Mouse (Mus musculus) CH12.LX (cell line): Measurements from ENCODE around the gene Psme4. TPM values are rescaled to one million over a fixed set of nuclear protein-coding genes. Genes with fewer than 3 reads are reported as not detected.

Experiments
- DNase-seq: peaks from one replicate; pipeline ENCODE4 v3.0.0-alpha.2; 2013; ENCODE audit errors: extremely low read depth
- H3K27ac ChIP-seq: 2 replicates; pipeline ENCODE4 v1.5.1; 2012; ENCODE audit warnings: low read depth, mild to moderate bottlenecking, control low read depth, moderate library complexity; ENCODE audit not compliant: insufficient read depth
- H3K27me3 ChIP-seq: replicated peaks from 2 replicates; pipeline ENCODE3; 2012; ENCODE audit warnings: inconsistent platforms
- H3K36me3 ChIP-seq, 2 experiments: replicated peaks in 1 of 2; 2 replicates each; pipeline versions ENCODE3 to v1.6.1; 2012; ENCODE audit warnings: inconsistent platforms in 1 of 2, low read length in 1 of 2, mild to moderate bottlenecking in 1 of 2, mixed read lengths in 1 of 2, moderate library complexity in 1 of 2; ENCODE audit not compliant: control insufficient read depth in 1 of 2, insufficient read depth in 1 of 2
- H3K4me1 ChIP-seq, 2 experiments: 2 replicates each; pipeline ENCODE4 v1.6.1; 2012; ENCODE audit warnings: inconsistent platforms in 1 of 2, moderate library complexity in 1 of 2; ENCODE audit not compliant: insufficient read depth in 2 of 2, control insufficient read depth in 1 of 2
- H3K4me2 ChIP-seq: 2 replicates; pipeline ENCODE4 v1.6.1; 2012; ENCODE audit warnings: low read depth, mild to moderate bottlenecking, control low read depth; ENCODE audit not compliant: poor library complexity, insufficient read depth, severe bottlenecking
- H3K4me3 ChIP-seq, 3 experiments: fragments of 150-350 bp in 1 of 3; sonication (generic) in 1 of 3; replicated peaks in 1 of 3; 2 replicates each; pipeline versions ENCODE3 to v1.5.1; 2011 to 2012; ENCODE audit warnings: low read depth in 2 of 3, low read length in 2 of 3, mild to moderate bottlenecking in 2 of 3, moderate library complexity in 2 of 3, control low read depth in 1 of 3, improper control_type of control experiment in 1 of 3, inconsistent platforms in 1 of 3, mixed read lengths in 1 of 3; ENCODE audit not compliant: poor library complexity in 1 of 3
- H3K79me2 ChIP-seq: replicated peaks from 2 replicates; pipeline ENCODE4 v1.6.1; 2012; ENCODE audit warnings: mild to moderate bottlenecking, moderate library complexity; ENCODE audit not compliant: control insufficient read depth, poor library complexity, insufficient read depth, severe bottlenecking; ENCODE audit errors: extremely low read depth
- H3K9ac ChIP-seq: 2 replicates; pipeline ENCODE4 v1.6.1; 2012; ENCODE audit warnings: low read depth, mild to moderate bottlenecking, control low read depth, moderate library complexity; ENCODE audit not compliant: insufficient read depth
- H3K9me3 ChIP-seq: replicated peaks from 2 replicates; pipeline ENCODE3; 2012; ENCODE audit warnings: low read length, inconsistent platforms, mixed read lengths
- CHD2 ChIP-seq: IDR thresholded peaks from 2 replicates; pipeline ENCODE4 v1.6.1; 2011; ENCODE audit warnings: low read length, improper control_type of control experiment
- ELF1 ChIP-seq: IDR thresholded peaks from 2 replicates; pipeline ENCODE4 v1.6.1; 2014; ENCODE audit warnings: low read depth, mild to moderate bottlenecking, inconsistent platforms, low read length, improper control_type of control experiment
- EP300 ChIP-seq: IDR thresholded peaks from 2 replicates; pipeline ENCODE4 v1.6.1; 2011; ENCODE audit warnings: low read length, improper control_type of control experiment
- HCFC1 ChIP-seq: IDR thresholded peaks from 2 replicates; pipeline ENCODE4 v1.6.1; 2012; ENCODE audit warnings: low read depth, mild to moderate bottlenecking, inconsistent platforms, low read length, improper control_type of control experiment
- IRF4 ChIP-seq: IDR thresholded peaks from 2 replicates; pipeline ENCODE4 v1.6.1; 2014; ENCODE audit warnings: low read depth, mild to moderate bottlenecking, inconsistent platforms, low read length, improper control_type of control experiment
- MAFK ChIP-seq: IDR thresholded peaks from 2 replicates; pipeline ENCODE4 v1.6.1; 2011; ENCODE audit warnings: low read length, improper control_type of control experiment; ENCODE audit not compliant: insufficient replicate concordance
- MAX ChIP-seq: IDR thresholded peaks from 2 replicates; pipeline ENCODE4 v1.6.1; 2011; ENCODE audit warnings: low read length, improper control_type of control experiment
- MAZ ChIP-seq: IDR thresholded peaks from 2 replicates; pipeline ENCODE4 v1.6.1; 2012; ENCODE audit warnings: low read depth, mild to moderate bottlenecking, inconsistent platforms, low read length, improper control_type of control experiment, moderate library complexity
- MEF2A ChIP-seq: IDR thresholded peaks from 2 replicates; pipeline ENCODE4 v1.6.1; 2014; ENCODE audit warnings: low read depth, mild to moderate bottlenecking, inconsistent platforms, low read length, improper control_type of control experiment, borderline replicate concordance
- MXI1 ChIP-seq: IDR thresholded peaks from 2 replicates; pipeline ENCODE4 v1.6.1; 2011; ENCODE audit warnings: mild to moderate bottlenecking, low read depth, low read length, improper control_type of control experiment
- MYC ChIP-seq: IDR thresholded peaks from 2 replicates; pipeline ENCODE4 v1.6.1; 2011; ENCODE audit warnings: low read depth, mild to moderate bottlenecking, improper control_type of control experiment, low read length
- NELFE ChIP-seq: IDR thresholded peaks from 2 replicates; pipeline ENCODE4 v1.6.1; 2011; ENCODE audit warnings: low read depth, low read length, improper control_type of control experiment
- NRF1 ChIP-seq: IDR thresholded peaks from 2 replicates; pipeline ENCODE4 v1.6.1; 2014; ENCODE audit warnings: low read depth, mild to moderate bottlenecking, inconsistent platforms, low read length, improper control_type of control experiment, moderate library complexity
- PAX5 ChIP-seq: IDR thresholded peaks from 2 replicates; pipeline ENCODE4 v1.6.1; 2012; ENCODE audit warnings: low read length, inconsistent platforms, mixed read lengths
- POLR2A ChIP-seq: IDR thresholded peaks from 2 replicates; pipeline ENCODE4 v1.6.1; 2011; ENCODE audit warnings: low read depth, mild to moderate bottlenecking, improper control_type of control experiment, low read length
- POLR2AphosphoS2 ChIP-seq: IDR thresholded peaks from 2 replicates; pipeline ENCODE4 v1.6.1; 2011; ENCODE audit warnings: low read depth, low read length, improper control_type of control experiment
- RAD21 ChIP-seq: IDR thresholded peaks from 2 replicates; pipeline ENCODE4 v1.6.1; 2011; ENCODE audit warnings: low read depth, mild to moderate bottlenecking, low read length, improper control_type of control experiment, moderate library complexity
- SIN3A ChIP-seq: IDR thresholded peaks from 2 replicates; pipeline ENCODE4 v1.6.1; 2012; ENCODE audit warnings: low read length, improper control_type of control experiment, inconsistent platforms
- SMC3 ChIP-seq: IDR thresholded peaks from 2 replicates; pipeline ENCODE4 v1.6.1; 2011; ENCODE audit warnings: low read depth, low read length, improper control_type of control experiment
- TBP ChIP-seq: conservative IDR thresholded peaks from 2 replicates; pipeline ENCODE4 v1.6.1; 2011; ENCODE audit warnings: low read depth, low read length, improper control_type of control experiment
- UBTF ChIP-seq: IDR thresholded peaks from 2 replicates; pipeline ENCODE4 v1.6.1; 2012; ENCODE audit warnings: low read depth, mild to moderate bottlenecking, inconsistent platforms, low read length, improper control_type of control experiment, moderate library complexity
- USF1 ChIP-seq: IDR thresholded peaks from 2 replicates; pipeline ENCODE4 v1.6.1; 2014; ENCODE audit warnings: low read depth, mild to moderate bottlenecking, inconsistent platforms, low read length, improper control_type of control experiment
- USF2 ChIP-seq: conservative IDR thresholded peaks from 2 replicates; pipeline ENCODE4 v1.6.1; 2011; ENCODE audit warnings: low read depth, low read length, improper control_type of control experiment
- ZC3H11A ChIP-seq: IDR thresholded peaks from 2 replicates; pipeline ENCODE4 v1.6.1; 2012; ENCODE audit warnings: low read depth, mild to moderate bottlenecking, inconsistent platforms, low read length, improper control_type of control experiment
- ZKSCAN1 ChIP-seq: IDR thresholded peaks from 2 replicates; pipeline ENCODE4 v1.6.1; 2012; ENCODE audit warnings: low read depth, inconsistent platforms, low read length, improper control_type of control experiment, borderline replicate concordance
- ZNF384 ChIP-seq: IDR thresholded peaks from 2 replicates; pipeline ENCODE4 v1.6.1; 2012; ENCODE audit warnings: low read depth, low read length, improper control_type of control experiment, inconsistent platforms
- dilution Hi-C: fragments of 300-500 bp; cut with MboI; formaldehyde crosslinking; loops from 2 replicates; pipeline ENCODE4 v1.14.3; 2020; ENCODE audit warnings: low sequenced_read_pairs; ENCODE audit not compliant: extremely low pct_unique_long_range_greater_than_20kb, extremely low pct_ligation_motif_present
- in situ Hi-C: fragments of 300-500 bp; cut with MboI; formaldehyde crosslinking; loops from 3 replicates; pipeline ENCODE4 v1.14.3; 2019; ENCODE audit warnings: low sequenced_read_pairs, low pct_ligation_motif_present, low pct_unique_long_range_greater_than_20kb, mixed read lengths
- polyA plus RNA-seq: library from polyadenylated mRNA; unstranded; fragments of >175 nt; gene quantifications from 2 replicates; pipeline ENCODE4 v1.2.1, GENCODE M21; 2012; ENCODE audit warnings: low read depth; ENCODE audit not compliant: insufficient read length
- total RNA-seq, 2 experiments: library from RNA; depleted of rRNA; stranded (reverse); fragments of 300-350 nt in 1 of 2; fragments of >200 nt in 1 of 2; gene quantifications; 2 replicates each; pipeline ENCODE4 v1.2.3; 2012 to 2014

Psme4 gene
- total and polyA plus RNA-seq, 3 experiments = 30.7 to 43.8 (median 43.1) TPM

GRCm38 (mm10) chr11:30754855-30755530, 16.5 kb upstream of the Psme4 start:
- no peaks in the 10 kb centered on the region for H3K36me3 ChIP-seq
- no peak for TF ChIP-seq UBTF
- TF ChIP-seq TBP = no peak
- no peak for TF ChIP-seq SMC3
- TF ChIP-seq POLR2A = no peak
- dilution Hi-C loops = no loop called here
- in situ Hi-C loops = no loop called here
- H3K4me2 ChIP-seq = no peak overlapping the region
- H3K79me2 ChIP-seq = no peaks in the 10 kb centered on the region
- no peaks in the 10 kb centered on the region for H3K27me3 ChIP-seq
- H3K27ac ChIP-seq = no peak overlapping the region
- no peak overlapping the region for H3K9ac ChIP-seq
- no peak overlapping the region for H3K4me3 ChIP-seq
- DNase-seq = no peak
- H3K9me3 ChIP-seq = no peaks in the 10 kb centered on the region
- H3K4me1 ChIP-seq = peaks cover 0 to 6% of the 10 kb centered on the region in 2 experiments; a peak in 2 of 4 replicates

- no peak overlapping the region for H3K4me3 ChIP-seq
- H3K36me3 ChIP-seq = no peaks in the 10 kb centered on the region
- no peak for DNase-seq
- no peak overlapping the region for H3K4me2 ChIP-seq
- H3K27ac ChIP-seq = no peak overlapping the region
- dilution Hi-C loops = no loop called here
- H3K27me3 ChIP-seq = no peaks in the 10 kb centered on the region
- H3K9ac ChIP-seq = no peak overlapping the region
- no peaks in the 10 kb centered on the region for H3K4me1 ChIP-seq
- H3K9me3 ChIP-seq = no peaks in the 10 kb centered on the region
- TF ChIP-seq MYC = no peak
- no peak for TF ChIP-seq ELF1
- TF ChIP-seq MEF2A = no peak
- TF ChIP-seq POLR2AphosphoS2 = no peak
- no peak for TF ChIP-seq RAD21
- no peak for TF ChIP-seq CHD2
- no peak for TF ChIP-seq ZKSCAN1
- in situ Hi-C loops = no loop called here
- no peaks in the 10 kb centered on the region for H3K79me2 ChIP-seq
Observed at GRCm38 (mm10) chr11:30761381-30761780, 10.1 kb upstream of the Psme4 start.

- Histone ChIP-seq H3K27me3 (no peaks in the 10 kb centered on the region), H3K9ac (no peak overlapping the region), H3K9me3 (no peaks in the 10 kb centered on the region), H3K79me2 (no peaks in the 10 kb centered on the region)
- dilution Hi-C loops = no loop called here
- TF ChIP-seq MEF2A (no peak), IRF4 (no peak), ELF1 (no peak), CHD2 (no peak), MAFK (no peak), PAX5 (no peak), MXI1 (no peak), NELFE (no peak), ZNF384 (no peak), SIN3A (no peak), HCFC1 (no peak), USF2 (no peak), MAX (no peak), ZC3H11A (no peak), EP300 (no peak), NRF1 (no peak), MAZ (no peak), POLR2AphosphoS2 (no peak), USF1 (no peak)
- TF ChIP-seq, all 38 proteins: peak for 0
- Histone ChIP-seq H3K27ac (no peak overlapping the region), H3K36me3 (no peaks in the 10 kb centered on the region), H3K4me2 (no peak overlapping the region), H3K4me1 (no peaks in the 10 kb centered on the region), H3K4me3 (no peak overlapping the region)
- in situ Hi-C loops = no loop called here
- DNase-seq = no peak
Observed at GRCm38 (mm10) chr11:30761891-30762290, 9.6 kb upstream of the Psme4 start.
